Mouse (Mus musculus) right cerebral cortex, postnatal 25 days (tissue): ENCODE results near the gene Lcorl.
A peak's percentile ranks its signal among the peaks of the same experiment; 100 is the strongest.

Source experiments
- DNase-seq: peaks from one replicate; pipeline ENCODE4 v3.0.0; 2022

The Lcorl gene

GRCm38 (mm10) chr5:45857254-45858011, at the start of gene Lcorl:
Gene Lcorl, minus strand, starts transcription at chr5:45857615.
- peak; percentile 93 for DNase-seq

GRCm38 (mm10) chr5:45904683-45905082, 47.3 kb upstream of the Lcorl start:
- no peak for DNase-seq

- no peak for DNase-seq
Observed at GRCm38 (mm10) chr5:45903246-45903645, 45.8 kb upstream of the Lcorl start.

GRCm38 (mm10) chr5:45895362-45895761, 37.9 kb upstream of the Lcorl start:
- no peak for DNase-seq

- DNase-seq: no peak
Observed at GRCm38 (mm10) chr5:45893696-45894095, 36.3 kb upstream of the Lcorl start.

- DNase-seq: no peak
Observed at GRCm38 (mm10) chr5:45876328-45876727, 18.9 kb upstream of the Lcorl start.

GRCm38 (mm10) chr5:45875472-45875871, 18.1 kb upstream of the Lcorl start:
- DNase-seq: no peak

- DNase-seq: no peak
Observed at GRCm38 (mm10) chr5:45874284-45875030, 17.0 kb upstream of the Lcorl start.

GRCm38 (mm10) chr5:45858368-45858767, 953 bp upstream of the Lcorl start:
- no peak for DNase-seq

- DNase-seq: no peak
Observed at GRCm38 (mm10) chr5:45856876-45857253, 550 bp downstream of the Lcorl start.

- DNase-seq: peak; percentile 64
Observed at GRCm38 (mm10) chr5:45856303-45856821, 1.1 kb downstream of the Lcorl start.

GRCm38 (mm10) chr5:45855526-45856302, 1.7 kb downstream of the Lcorl start:
- no peak for DNase-seq

- no peak for DNase-seq
Observed at GRCm38 (mm10) chr5:45844723-45845122, 12.7 kb downstream of the Lcorl start.

GRCm38 (mm10) chr5:45835131-45835530, 22.3 kb downstream of the Lcorl start:
- no peak for DNase-seq

GRCm38 (mm10) chr5:45811527-45811926, 45.9 kb downstream of the Lcorl start:
- DNase-seq: no peak

GRCm38 (mm10) chr5:45791864-45792263, 65.6 kb downstream of the Lcorl start:
- no peak for DNase-seq

- no peak for DNase-seq
Observed at GRCm38 (mm10) chr5:45790221-45790620, 67.2 kb downstream of the Lcorl start.

GRCm38 (mm10) chr5:45757502-45758121, 99.8 kb downstream of the Lcorl start:
- no peak for DNase-seq

GRCm38 (mm10) chr5:45737911-45738310, 119.5 kb downstream of the Lcorl start:
- DNase-seq: no peak

- no peak for DNase-seq
Observed at GRCm38 (mm10) chr5:45733751-45734150, 123.7 kb downstream of the Lcorl start.

GRCm38 (mm10) chr5:45718848-45719488, 138.4 kb downstream of the Lcorl start:
- DNase-seq: no peak

- DNase-seq: no peak
Observed at GRCm38 (mm10) chr5:45709653-45710052, 147.8 kb downstream of the Lcorl start.
